Mouse (Mus musculus) layer of hippocampus, adult 18-20 months (tissue): ENCODE measurements at regions not wholly inside any gene's neighbourhood (a gene's known extent, or its start where the extent isn't known, plus 50 kb on each side); places are given as distances from the start of the nearest gene placed in this dataset.
A peak's percentile ranks its signal among the peaks of the same experiment; 100 is the strongest.

Experiments
- DNase-seq, 2 experiments: peaks; one replicate each; pipeline ENCODE4 v3.0.0; 2022; ENCODE audit warnings: low spot score in 2 of 2

DNA sequence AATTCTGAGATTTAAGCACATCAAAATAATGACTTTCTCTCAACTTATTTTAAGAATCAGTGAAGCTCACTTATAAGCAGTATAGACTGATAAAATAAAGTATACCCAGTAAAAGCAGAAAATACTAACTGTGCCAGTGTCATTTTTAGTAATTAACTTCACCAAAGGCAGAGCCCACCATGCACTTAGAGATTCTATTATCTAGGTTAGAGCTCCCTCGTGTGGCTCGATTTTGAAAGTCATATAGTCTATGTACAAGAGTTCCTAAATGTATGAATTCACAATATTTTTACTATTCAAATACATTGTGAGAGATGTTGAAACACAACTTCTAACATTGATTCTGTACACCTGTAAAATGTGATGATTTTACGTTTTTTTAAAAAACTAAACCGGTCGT, 589.3 kb downstream of the Kcnj3 start:
- DNase-seq = peak in 1 of 2 experiments; percentile 59

DNA sequence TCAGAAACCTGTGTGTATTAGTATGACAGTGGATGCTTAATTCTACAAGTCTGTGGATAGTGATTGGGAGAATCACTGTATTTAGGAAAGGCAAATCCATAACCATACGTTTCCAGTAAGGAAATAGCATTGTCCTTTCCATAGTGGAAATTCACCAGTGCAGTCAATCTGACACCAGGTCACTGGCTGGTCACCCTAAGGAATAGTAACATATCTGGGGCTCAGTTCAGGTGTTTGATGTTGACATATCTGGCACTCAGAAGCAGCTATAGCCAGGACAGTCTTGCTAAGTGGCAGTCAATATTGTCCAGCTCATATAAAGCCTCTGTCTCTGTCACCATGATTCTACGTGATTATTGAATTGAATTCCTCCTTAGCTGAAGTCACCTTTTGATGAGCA, 593.2 kb downstream of the Kcnj3 start:
- no peak for DNase-seq
